Mouse (Mus musculus) testis, adult 10 weeks (tissue): ENCODE results near the gene Gpr34. TPM values are rescaled to one million over a fixed set of nuclear protein-coding genes. Genes with fewer than 3 reads are reported as not detected.

Source experiments
- polyA plus RNA-seq: library from polyadenylated mRNA; stranded (reverse); fragments of 350-450 nt; fragmentation: Illumina TruSeq; extraction: RNeasy Lipid Tissue Mini Kit (QIAGEN cat#74804); gene quantifications from one replicate; pipeline ENCODE4 v1.2.3, GENCODE M21; 2014; ENCODE audit warnings: low read depth, low replicate concordance

Gene Gpr34
- polyA plus RNA-seq: 2.8 TPM

DNA sequence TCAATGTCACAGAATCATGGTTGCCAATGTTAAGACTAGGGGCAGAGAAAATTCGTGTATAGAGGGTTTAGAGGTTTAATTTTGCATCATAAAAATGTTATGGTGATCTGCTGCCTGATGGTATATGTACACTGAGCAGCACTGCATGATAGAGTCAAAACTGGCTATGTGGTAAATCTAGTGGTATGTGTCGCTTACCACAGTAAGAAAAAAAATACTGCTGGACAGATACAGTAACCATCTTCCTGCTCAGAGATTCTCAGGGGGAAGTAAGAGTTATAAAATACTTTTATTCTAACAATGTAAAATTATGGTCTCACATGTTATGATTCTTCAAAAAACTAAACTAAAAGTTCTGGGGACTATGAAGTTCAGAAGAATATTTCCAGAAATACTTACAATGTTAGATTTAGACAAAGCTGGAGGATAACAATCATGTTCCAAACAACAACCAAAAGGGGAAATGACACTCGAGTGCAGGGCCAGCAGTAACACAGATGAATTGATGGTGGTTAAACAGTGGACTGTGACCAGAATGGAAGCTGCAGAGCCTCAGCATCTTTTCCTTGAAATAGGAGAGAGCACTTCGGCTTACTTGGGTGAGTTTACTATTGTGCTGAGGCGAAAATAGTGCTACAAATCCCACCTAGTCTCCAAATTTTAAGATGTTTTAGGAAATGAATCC, at the start of gene Gpr34:
TSS of gene Gpr34 (plus strand) at position 491 of the 685 bp plus-strand sequence.

DNA sequence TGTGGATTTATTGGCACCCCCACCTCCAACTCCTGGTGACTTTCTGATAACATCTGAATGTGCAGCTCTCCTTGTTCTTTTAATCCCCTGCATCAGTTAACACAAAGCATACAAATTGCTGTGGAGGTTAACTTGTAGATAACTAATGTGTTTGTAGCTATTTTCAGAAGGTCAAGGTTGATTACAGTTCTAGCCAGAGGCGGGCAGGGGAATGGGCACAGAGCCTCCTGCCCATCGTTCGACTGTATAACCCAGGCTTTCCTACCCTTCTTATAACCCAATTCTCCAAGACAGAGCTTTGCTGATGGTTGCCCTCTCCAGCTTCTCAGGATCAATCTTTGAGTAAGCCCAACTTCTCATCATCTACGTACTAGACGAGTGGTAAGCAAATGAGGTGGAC, 29.2 kb downstream of the Gpr34 start, which contains the start of gene Gpr82:
TSS of gene Gpr82 (plus strand) at position 301 of the 400 bp plus-strand sequence.

Other genes with a start within 250 kb of the Gpr34 start
- gene Nyx, start 166.0 kb upstream of the Gpr34 start, polyA plus RNA-seq: 0.52 TPM
- 1.1 TPM for gene Gpr82, start 29.3 kb downstream of the Gpr34 start, polyA plus RNA-seq
- 6.0 TPM for gene Cask, start 219.3 kb downstream of the Gpr34 start, polyA plus RNA-seq